Mouse (Mus musculus) MN1 (cell line): ENCODE measurements around the gene Pex1.
"Not testable (repeated sequence)": the region's sequence is repeated elsewhere in the genome, so short reads cannot be mapped to it uniquely, and the experiment has no call there.

Experiments
- DNase-seq: peaks from one replicate; pipeline ENCODE4 v3.0.0-alpha.2; 2016; ENCODE audit warnings: low spot score

Pex1 gene

GRCm38 (mm10) chr5:3595693-3596398 is at the start of gene Pex1:
Gene Pex1 (plus strand): TSS chr5:3596066.
- DNase-seq, result peak; percentile 99

DNA sequence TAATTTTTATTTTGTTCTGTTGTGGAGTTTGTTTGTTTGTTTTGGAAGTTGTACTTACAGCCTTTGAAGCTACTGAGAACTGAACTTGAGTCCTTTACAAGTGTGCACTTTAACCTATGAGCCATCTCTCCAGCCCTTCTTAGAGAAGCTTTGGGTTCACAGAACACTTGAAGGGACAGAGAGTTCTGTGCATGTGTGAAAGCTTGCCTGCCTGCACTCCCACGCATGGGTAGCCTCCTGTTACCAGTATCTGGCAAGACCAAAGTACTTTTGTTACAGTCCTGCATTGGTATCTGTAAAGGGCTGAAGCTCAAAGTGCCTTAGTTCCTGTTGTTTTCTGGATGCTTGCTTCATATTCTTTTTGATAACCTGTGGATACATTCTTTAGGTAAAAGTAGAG is 49.6 kb upstream of the Pex1 start:
- DNase-seq, result no peak

DNA sequence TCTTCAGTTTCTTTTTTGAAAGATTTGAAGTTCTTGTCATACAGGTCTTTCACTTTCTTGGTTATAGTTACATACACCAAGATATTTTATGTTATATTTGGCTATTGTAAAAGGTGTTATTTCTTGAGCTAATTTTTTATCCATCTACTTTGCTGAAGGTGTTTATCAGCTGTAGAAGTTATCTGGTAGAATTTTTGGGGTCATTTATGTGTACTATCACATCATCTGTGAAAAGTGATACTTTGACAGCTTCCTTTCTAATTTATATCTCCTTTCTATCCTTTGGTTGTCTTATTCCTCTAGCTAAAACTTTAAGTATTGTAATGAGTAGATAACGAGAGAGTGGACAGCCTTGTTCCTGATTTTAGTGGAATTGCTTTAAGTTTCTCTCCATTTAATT is 44.4 kb upstream of the Pex1 start:
- DNase-seq, result no peak

DNA sequence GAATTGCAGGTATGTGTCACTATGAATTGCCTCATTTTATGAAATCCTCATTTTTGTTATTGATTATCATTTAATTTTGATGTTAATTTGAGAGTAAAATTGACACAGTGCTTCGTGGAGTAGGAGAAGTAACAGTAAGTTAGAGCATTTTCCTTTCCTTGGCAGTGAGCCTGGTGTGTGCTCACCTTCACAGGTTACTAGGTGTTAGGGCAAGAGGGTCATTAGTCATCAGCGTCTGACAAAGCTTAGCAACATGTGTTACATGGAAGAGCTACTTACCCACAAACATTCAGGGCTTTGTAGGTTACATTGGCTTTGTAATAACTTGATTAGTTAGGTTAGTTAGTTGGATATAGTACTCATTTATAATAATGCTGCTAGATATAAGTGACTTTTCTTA is 41.7 kb upstream of the Pex1 start:
- no peak for DNase-seq

GRCm38 (mm10) chr5:3571266-3571665 is 24.6 kb upstream of the Pex1 start, which contains the start of gene 1700109H08Rik:
Gene 1700109H08Rik (plus strand): TSS chr5:3571566.
- DNase-seq, result no peak

- DNase-seq, result no peak
These were observed 21.0 kb upstream of the Pex1 start for GRCm38 (mm10) chr5:3574825-3575224.

DNA sequence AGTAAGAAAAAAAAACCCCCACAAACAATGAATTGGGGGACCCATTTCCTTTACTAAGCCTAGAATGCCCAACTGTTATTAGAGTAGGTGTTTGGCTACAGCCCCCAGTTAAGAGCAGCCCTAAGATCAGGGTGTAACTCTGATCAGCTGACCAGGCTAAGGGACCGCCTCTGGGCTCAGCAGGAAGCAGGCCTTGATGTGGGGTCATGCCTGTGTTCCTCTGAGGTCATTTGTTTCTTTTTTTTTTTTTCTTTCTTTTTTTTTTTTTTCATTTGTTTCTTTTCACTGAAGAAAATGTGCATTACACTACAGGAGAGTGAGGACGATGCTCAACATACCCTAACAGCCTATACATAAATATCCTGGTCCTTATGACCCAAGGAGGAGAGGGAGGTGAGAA is 17.9 kb upstream of the Pex1 start:
- DNase-seq, result no peak

GRCm38 (mm10) chr5:3579066-3579465 is 16.8 kb upstream of the Pex1 start:
- no peak for DNase-seq

DNA sequence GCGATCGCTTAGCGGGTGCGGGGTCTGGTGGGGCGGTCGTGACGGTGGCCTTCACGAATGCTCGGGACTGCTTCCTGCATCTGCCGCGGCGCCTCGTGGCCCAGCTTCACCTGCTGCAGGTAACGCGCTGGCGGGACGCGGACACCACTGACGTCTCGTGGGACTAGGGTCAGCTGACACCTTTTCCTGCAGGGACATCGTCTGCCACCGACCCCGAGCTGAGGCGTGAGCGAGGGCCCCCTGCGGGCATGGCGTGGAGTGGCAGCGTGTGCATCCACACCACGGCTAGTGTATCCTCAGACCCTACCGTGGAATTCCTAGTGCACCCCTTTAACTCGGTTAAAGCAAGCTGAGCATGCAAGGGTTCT is 517 bp downstream of the Pex1 start, which contains the start of gene Rbm48:
Gene Rbm48 (minus strand): TSS at position 187 of the 368 bp plus-strand sequence.
- DNase-seq, result peak; percentile 91

- no peak for DNase-seq
These were observed 1.3 kb downstream of the Pex1 start for GRCm38 (mm10) chr5:3597171-3597570.

- no peak for DNase-seq
These were observed 2.9 kb downstream of the Pex1 start for GRCm38 (mm10) chr5:3598766-3599165.

GRCm38 (mm10) chr5:3600298-3600697 is 4.4 kb downstream of the Pex1 start:
- no peak for DNase-seq

GRCm38 (mm10) chr5:3600790-3601189 is 4.9 kb downstream of the Pex1 start:
- no peak for DNase-seq

DNA sequence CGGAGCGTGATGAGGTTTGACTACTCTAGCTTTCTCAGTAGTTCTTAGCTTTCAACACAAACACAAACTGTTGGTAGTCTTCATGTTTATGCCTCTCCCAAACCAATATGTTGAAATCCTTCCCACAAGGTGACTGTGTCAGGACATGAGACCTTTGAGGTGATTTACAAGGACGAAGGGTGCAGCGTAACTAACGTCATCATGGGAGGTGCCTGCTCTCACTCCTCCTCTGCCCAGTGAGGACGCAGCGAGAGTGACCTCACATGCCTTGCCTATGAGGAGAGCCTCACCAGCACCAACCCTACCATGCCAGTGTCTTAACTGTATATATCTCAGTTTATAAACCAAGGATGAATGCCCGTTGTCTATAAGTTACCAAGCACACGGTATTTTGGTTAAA is 11.2 kb downstream of the Pex1 start:
- no peak for DNase-seq

GRCm38 (mm10) chr5:3609241-3609640 is 13.4 kb downstream of the Pex1 start:
- DNase-seq, result no peak

DNA sequence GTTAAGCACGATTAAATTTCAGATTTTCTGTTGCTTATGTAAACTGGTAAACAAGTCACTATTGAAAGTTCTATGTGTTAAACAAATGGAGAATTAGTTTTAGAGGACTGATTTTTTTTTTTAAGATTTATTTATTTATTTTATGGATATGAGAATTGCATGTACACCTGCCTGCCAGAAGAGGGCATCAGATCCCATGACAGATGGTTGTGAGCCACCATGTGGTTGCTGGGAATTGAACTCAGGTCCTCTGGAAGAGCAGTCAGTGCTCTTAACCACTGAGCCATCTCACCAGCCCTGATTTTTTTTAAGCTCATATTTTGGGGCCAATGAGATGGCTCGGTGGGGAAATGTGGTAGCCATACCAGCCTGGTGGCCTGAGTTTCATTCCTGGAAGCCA is 16.0 kb downstream of the Pex1 start:
- not testable (repeated sequence) for DNase-seq

GRCm38 (mm10) chr5:3620486-3620885 is 24.6 kb downstream of the Pex1 start:
- no peak for DNase-seq

DNA sequence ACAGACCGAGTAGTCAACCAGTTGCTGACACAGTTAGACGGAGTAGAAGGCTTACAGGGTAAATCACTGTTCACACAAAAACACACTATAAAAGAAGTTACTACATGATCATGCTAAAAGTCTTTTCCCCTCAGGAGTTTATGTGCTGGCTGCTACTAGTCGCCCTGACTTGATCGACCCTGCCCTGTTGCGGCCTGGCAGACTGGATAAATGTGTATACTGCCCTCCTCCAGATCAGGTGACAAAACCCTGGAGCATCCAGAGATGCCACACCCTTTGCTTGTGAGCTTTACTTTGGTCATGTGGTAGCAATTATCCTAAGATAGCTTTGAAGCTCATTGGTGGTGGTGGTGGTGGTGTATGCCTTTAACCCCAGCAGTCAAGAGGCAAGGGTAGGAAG is 34.2 kb downstream of the Pex1 start:
- no peak for DNase-seq

- DNase-seq, result no peak
These were observed 35.8 kb downstream of the Pex1 start for GRCm38 (mm10) chr5:3631512-3632271.

- no peak for DNase-seq
These were observed 36.4 kb downstream of the Pex1 start for GRCm38 (mm10) chr5:3632285-3632684.

DNA sequence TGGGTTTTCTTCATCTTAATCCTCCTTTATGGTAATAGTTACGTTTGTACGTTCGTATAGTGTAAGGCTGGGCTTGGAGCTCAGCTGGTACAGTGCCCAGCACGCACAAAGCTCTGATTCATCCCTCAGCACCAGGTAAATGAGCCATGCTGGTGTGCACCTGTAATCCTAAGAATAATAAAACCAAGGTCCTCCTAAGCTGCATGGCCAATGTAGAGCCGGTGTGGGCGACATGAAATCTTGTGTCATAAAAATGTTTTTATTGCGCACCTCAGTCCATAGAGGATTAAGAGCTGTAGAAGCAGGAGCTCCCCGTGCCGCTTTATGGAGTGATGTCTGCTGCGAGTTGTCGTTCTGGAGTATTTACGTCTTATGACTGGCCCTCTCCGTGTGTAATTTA is 37.4 kb downstream of the Pex1 start:
- DNase-seq, result no peak

DNA sequence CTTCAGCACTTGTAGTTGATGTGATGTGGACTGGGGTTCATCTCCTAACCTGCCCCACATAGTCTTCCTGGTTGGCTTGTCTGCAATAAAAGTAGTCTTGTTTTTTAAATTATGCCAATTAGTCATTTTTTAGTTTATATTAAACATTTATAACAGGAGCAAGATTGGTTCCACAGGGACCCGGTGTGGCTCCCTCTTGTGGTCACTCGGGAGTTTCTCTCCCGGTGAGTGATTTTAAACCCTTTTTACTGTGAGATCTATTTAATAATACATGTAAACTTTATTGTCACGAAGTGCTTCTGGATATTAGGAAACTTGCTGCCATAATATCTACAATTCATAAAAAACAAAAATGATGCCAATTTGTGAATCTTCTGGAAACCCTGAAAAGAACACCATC is 38.1 kb downstream of the Pex1 start:
- no peak for DNase-seq

GRCm38 (mm10) chr5:3635286-3635685 is 39.4 kb downstream of the Pex1 start:
- DNase-seq, result no peak

- no peak for DNase-seq
These were observed 48.8 kb downstream of the Pex1 start for GRCm38 (mm10) chr5:3644621-3645020.
